ENCODE assay signal across 8 mouse cellular contexts in the genomic region with DNA sequence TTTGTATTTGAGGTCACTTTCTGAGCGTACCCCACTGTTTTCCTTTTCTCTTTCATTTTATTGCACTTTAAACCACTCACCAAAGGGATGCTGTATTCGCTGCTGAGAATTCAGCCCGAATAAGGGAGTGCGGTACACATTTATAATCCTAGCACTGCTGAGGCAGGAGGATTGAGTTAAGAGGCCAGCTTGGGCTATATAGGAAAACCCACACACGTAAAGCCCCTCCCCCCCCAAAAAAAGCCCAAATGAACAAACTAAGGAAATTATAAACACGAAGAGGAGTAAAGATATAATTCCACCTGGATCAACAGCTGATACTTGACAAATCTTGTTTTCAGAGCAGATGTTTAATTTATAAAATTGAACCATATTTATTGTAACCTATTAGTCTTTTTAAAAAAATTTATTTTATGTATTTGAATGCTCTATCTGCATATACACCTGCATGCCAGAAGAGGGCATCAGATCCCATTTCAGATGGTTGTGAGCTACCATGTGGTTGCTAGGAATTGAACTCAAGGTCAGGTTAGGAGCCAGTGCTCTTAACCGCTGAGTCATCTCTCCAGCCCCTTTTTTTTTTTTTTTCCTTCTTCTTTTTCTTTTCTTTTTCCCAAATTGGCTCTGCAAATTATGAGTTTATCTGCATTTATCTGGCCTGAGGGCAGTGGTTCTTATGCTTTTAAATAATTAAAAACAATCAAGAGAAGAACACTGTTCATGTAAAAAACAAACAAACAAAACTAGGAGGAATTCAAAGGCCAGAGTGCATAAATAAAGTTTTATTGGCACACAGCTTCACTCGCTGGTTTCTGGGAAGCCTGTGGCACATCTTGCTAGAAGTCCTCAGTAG. TPM values are rescaled to one million over a fixed set of nuclear protein-coding genes. Genes with fewer than 3 reads are reported as not detected.
DNase-seq lines count a peak whose midpoint lies in the region; ATAC-seq and TF ChIP-seq lines count a peak whose summit lies in the region.

No protein-coding gene starts in this region.

- peak overlapping the region; percentile 90 for H3K4me2 ChIP-seq in kidney, embryonic 15.5 days
- peak overlapping the region; percentile 66 for H3K4me2 ChIP-seq in forebrain, embryonic 13.5 days
- peak overlapping the region; percentile 65; the same call in 1 of the 2 replicates for H3K4me2 ChIP-seq in midbrain, embryonic 12.5 days (replicated peaks)

- peak overlapping the region; percentile 59 for H3K4me3 ChIP-seq in kidney, embryonic 15.5 days (replicated peaks)
- H3K4me3 ChIP-seq in MEL (ENCODE audit: control insufficient read depth in 1 of 2, insufficient read depth in 1 of 2, low read depth in 2 of 2, low read length in 2 of 2): peak overlapping the region; percentile 75 to 91
- no peak overlapping the region for H3K4me3 ChIP-seq in forebrain, embryonic 13.5 days
- no peak overlapping the region for H3K4me3 ChIP-seq in midbrain, embryonic 12.5 days

- peaks cover 28% of the 10 kb centered on the region for H3K4me1 ChIP-seq in kidney, embryonic 15.5 days
- peaks cover 4 to 7% of the 10 kb centered on the region in 2 experiments; a peak in 1 of 4 replicates for H3K4me1 ChIP-seq in MEL (ENCODE audit: control insufficient read depth in 1 of 2, insufficient read depth in 2 of 2, low read length in 2 of 2)
- H3K4me1 ChIP-seq in forebrain, embryonic 13.5 days: peaks cover 14% of the 10 kb centered on the region
- peaks cover 12% of the 10 kb centered on the region for H3K4me1 ChIP-seq in midbrain, embryonic 12.5 days

- no peak for TF ChIP-seq EP300 in MEL (IDR thresholded peaks at IDR 0.05; ENCODE audit: low read depth in 1 of 2, low read length in 2 of 2)

- no peaks in the 10 kb centered on the region for H3K36me3 ChIP-seq in kidney, embryonic 15.5 days
- H3K36me3 ChIP-seq in MEL (ENCODE audit: control insufficient read depth in 1 of 2, insufficient read depth in 2 of 2, low read length in 2 of 2): no peaks in the 10 kb centered on the region; a peak in 1 of 4 replicates
- no peaks in the 10 kb centered on the region for H3K36me3 ChIP-seq in forebrain, embryonic 13.5 days (ENCODE audit: poor library complexity, severe bottlenecking)
- no peaks in the 10 kb centered on the region for H3K36me3 ChIP-seq in midbrain, embryonic 12.5 days

- WGBS in kidney, embryonic 15.5 days: 46% methylated on average over 8 of the region's 8 CpGs
- 61% methylated on average over 8 of the region's 8 CpGs for WGBS in forebrain, embryonic 13.5 days
- WGBS in midbrain, embryonic 12.5 days: 56% methylated on average over 8 of the region's 8 CpGs

- TF ChIP-seq POLR2A in MEL (IDR thresholded peaks at IDR 0.05; ENCODE audit: control insufficient read depth in 1 of 2, insufficient read depth in 1 of 2, low read depth in 1 of 2, low read length in 2 of 2, poor library complexity in 1 of 2): no peak

- H3K27me3 ChIP-seq in kidney, embryonic 15.5 days: no peaks in the 10 kb centered on the region
- H3K27me3 ChIP-seq in MEL (ENCODE audit: control insufficient read depth in 1 of 2, insufficient read depth in 2 of 2, low read length in 2 of 2): no peaks in the 10 kb centered on the region; a peak in 1 of 4 replicates
- H3K27me3 ChIP-seq in forebrain, embryonic 13.5 days: peaks cover 22% of the 10 kb centered on the region; the same call in 1 of the 2 replicates
- H3K27me3 ChIP-seq in midbrain, embryonic 12.5 days: peaks cover 30% of the 10 kb centered on the region

- 0 out of 2 replicates have a peak overlapping the region, but pooled peaks have one; percentile 83 for H3K27ac ChIP-seq in kidney, embryonic 15.5 days
- H3K27ac ChIP-seq in MEL (ENCODE audit: control insufficient read depth, low read depth, low read length): peak overlapping the region; percentile 53
- no peak overlapping the region for H3K27ac ChIP-seq in forebrain, embryonic 13.5 days
- no peak overlapping the region for H3K27ac ChIP-seq in midbrain, embryonic 12.5 days (replicated peaks)

- H3K9me3 ChIP-seq in kidney, embryonic 15.5 days (replicated peaks): no peaks in the 10 kb centered on the region
- H3K9me3 ChIP-seq in MEL (replicated peaks; ENCODE audit: insufficient read depth, low read length): no peaks in the 10 kb centered on the region
- no peaks in the 10 kb centered on the region for H3K9me3 ChIP-seq in forebrain, embryonic 13.5 days (replicated peaks)
- no peaks in the 10 kb centered on the region for H3K9me3 ChIP-seq in midbrain, embryonic 12.5 days

- peak in 2 of 3 experiments; percentile 43 to 46; a peak in 4 of 6 replicates for TF ChIP-seq CTCF in MEL (IDR thresholded peaks at IDR 0.05 in 2 of 3, conservative IDR thresholded peaks at IDR 0.05 in 1 of 3; ENCODE audit: control insufficient read depth in 1 of 3, insufficient read depth in 1 of 3, low read depth in 2 of 3, low read length in 3 of 3, poor library complexity in 1 of 3, severe bottlenecking in 1 of 3)

- H3K9ac ChIP-seq in kidney, embryonic 15.5 days: peak overlapping the region; percentile 50; the same call in 1 of the 2 replicates
- peak overlapping the region; percentile 60 for H3K9ac ChIP-seq in MEL (ENCODE audit: control insufficient read depth, low read depth, low read length, poor library complexity, severe bottlenecking)
- H3K9ac ChIP-seq in forebrain, embryonic 13.5 days: no peak overlapping the region
- no peak overlapping the region for H3K9ac ChIP-seq in midbrain, embryonic 12.5 days (replicated peaks)

- TF ChIP-seq RAD21 in MEL (IDR thresholded peaks at IDR 0.05; ENCODE audit: low read depth, low read length): peak; percentile 25

- no peak for ATAC-seq in kidney, embryonic 15.5 days (replicated peaks; ENCODE audit: low FRiP score)
- no peak for ATAC-seq in forebrain, embryonic 13.5 days
- ATAC-seq in midbrain, embryonic 12.5 days (ENCODE audit: low FRiP score, low read depth): no peak

- no peaks in the 10 kb centered on the region; the same call in 1 of the 2 replicates for H3K79me2 ChIP-seq in MEL (ENCODE audit: control insufficient read depth, insufficient read depth, low read length, poor library complexity)

- no peak for DNase-seq in kidney, postnatal 4 days
- DNase-seq in MEL (ENCODE audit: low read depth, low spot score): peak; percentile 69
- no peak for DNase-seq in right cerebral cortex, postnatal 4 days
- DNase-seq in adrenal gland, postnatal 25 days: no peak
- DNase-seq in adrenal gland, postnatal 10 days: no peak

TF ChIP-seq in MEL, 35 proteins besides CTCF, POLR2A, EP300 and RAD21 (continues in another document):
- TF ChIP-seq MYC (IDR thresholded peaks at IDR 0.05; ENCODE audit: low read depth, low read length): peak; percentile 97
- no peak; the same call in 1 of the 2 replicates for TF ChIP-seq MAZ (IDR thresholded peaks at IDR 0.05; ENCODE audit: low read depth, low read length)
- peak; percentile 11; the same call in 1 of the 2 replicates for TF ChIP-seq CHD2 (IDR thresholded peaks at IDR 0.05; ENCODE audit: low read length)
- no peak for TF ChIP-seq MYB (IDR thresholded peaks at IDR 0.05; ENCODE audit: low read depth, low read length)
- 0 out of 2 replicates have a peak, but pooled peaks have one; percentile 24 for TF ChIP-seq TBP (IDR thresholded peaks at IDR 0.05; ENCODE audit: low read depth, low read length)
- no peak for TF ChIP-seq USF2 (IDR thresholded peaks at IDR 0.05; ENCODE audit: borderline replicate concordance in 1 of 2, insufficient read depth in 1 of 2, low read depth in 1 of 2, low read length in 2 of 2)
- TF ChIP-seq MXI1 (IDR thresholded peaks at IDR 0.05; ENCODE audit: low read depth, low read length): peak; percentile 73
- TF ChIP-seq GABPA (IDR thresholded peaks at IDR 0.05; ENCODE audit: low read depth, low read length): no peak
- no peak for TF ChIP-seq ZMIZ1 (IDR thresholded peaks at IDR 0.05; ENCODE audit: low read depth, low read length)
- peak; percentile 55 for TF ChIP-seq SIN3A (IDR thresholded peaks at IDR 0.05; ENCODE audit: low read length)
- TF ChIP-seq ETS1 (IDR thresholded peaks at IDR 0.05; ENCODE audit: low read depth, low read length): peak; percentile 19; the same call in 1 of the 2 replicates
- 0 out of 2 replicates have a peak, but pooled peaks have one; percentile 68 for TF ChIP-seq CHD1 (IDR thresholded peaks at IDR 0.05; ENCODE audit: low read depth, low read length)
- TF ChIP-seq MAFK (IDR thresholded peaks at IDR 0.05; ENCODE audit: borderline replicate concordance, low read depth, low read length): 0 out of 2 replicates have a peak, but pooled peaks have one; percentile 23

RNA-seq across cellular contexts. Expression of gene Acacb, which starts 30.4 kb away (rescaled TPM):
- 4.1 and 4.8 TPM in 2 replicates for polyA plus RNA-seq in kidney, embryonic 15.5 days (2015; fragmentation: Nextera tagmentation; extraction: Ambion mirVana)
- total RNA-seq in MEL (2012; rRNA removed): 1.9 and 2.0 TPM in 2 replicates
- polyA plus RNA-seq in MEL (2012; ENCODE audit: insufficient read depth in 1 of 2, insufficient read length in 2 of 2, low read depth in 1 of 2, low replicate concordance in 2 of 2, missing spikeins in 1 of 2): 1 to 10 TPM in 1 of 2 experiments, not detected in 1; 5.3 TPM
- polyA plus RNA-seq in forebrain, embryonic 13.5 days (2015; fragmentation: Nextera tagmentation; extraction: Ambion mirVana): 0.96 and 1.5 TPM in 2 replicates
- 2.5 and 3.1 TPM in 2 replicates for polyA plus RNA-seq in midbrain, embryonic 12.5 days (2016; fragmentation: Nextera tagmentation; extraction: Ambion mirVana)
- 99.4 and 114 TPM in 2 replicates for total RNA-seq in adrenal gland, postnatal 25 days (2021)
- 100 to 1,000 TPM; 113 to 138 TPM for total RNA-seq in adrenal gland, postnatal 10 days (2021)

RNA-seq across cellular contexts. Expression of gene Ung, which starts 46.6 kb away (rescaled TPM):
- polyA plus RNA-seq in kidney, embryonic 15.5 days (2015; fragmentation: Nextera tagmentation; extraction: Ambion mirVana): 61.4 and 63.5 TPM in 2 replicates
- 19.6 and 22.1 TPM in 2 replicates for total RNA-seq in MEL (2012; rRNA removed)
- 10 to 100 TPM in 1 of 2 experiments, not detected in 1; 62.2 TPM for polyA plus RNA-seq in MEL (2012; ENCODE audit: insufficient read depth in 1 of 2, insufficient read length in 2 of 2, low read depth in 1 of 2, low replicate concordance in 2 of 2, missing spikeins in 1 of 2)
- polyA plus RNA-seq in forebrain, embryonic 13.5 days (2015; fragmentation: Nextera tagmentation; extraction: Ambion mirVana): 45.3 and 46.6 TPM in 2 replicates
- 40.2 and 41.6 TPM in 2 replicates for polyA plus RNA-seq in midbrain, embryonic 12.5 days (2016; fragmentation: Nextera tagmentation; extraction: Ambion mirVana)
- total RNA-seq in adrenal gland, postnatal 25 days (2021): 6.7 and 15.0 TPM in 2 replicates
- total RNA-seq in adrenal gland, postnatal 10 days (2021): 10 to 100 TPM; 11.4 to 13.3 TPM

RNA-seq across cellular contexts. Expression of gene Alkbh2, which starts 48.8 kb away (rescaled TPM):
- polyA plus RNA-seq in kidney, embryonic 15.5 days (2015; fragmentation: Nextera tagmentation; extraction: Ambion mirVana): 10.7 and 11.8 TPM in 2 replicates
- 15.2 and 15.7 TPM in 2 replicates for total RNA-seq in MEL (2012; rRNA removed)
- polyA plus RNA-seq in MEL (2012; ENCODE audit: insufficient read depth in 1 of 2, insufficient read length in 2 of 2, low read depth in 1 of 2, low replicate concordance in 2 of 2, missing spikeins in 1 of 2): 10 to 100 TPM in 1 of 2 experiments, not detected in 1; 22.6 TPM
- 6.7 and 9.0 TPM in 2 replicates for polyA plus RNA-seq in forebrain, embryonic 13.5 days (2015; fragmentation: Nextera tagmentation; extraction: Ambion mirVana)
- polyA plus RNA-seq in midbrain, embryonic 12.5 days (2016; fragmentation: Nextera tagmentation; extraction: Ambion mirVana): 8.9 and 12.7 TPM in 2 replicates
- 12.0 and 12.1 TPM in 2 replicates for total RNA-seq in adrenal gland, postnatal 25 days (2021)
- 1 to 10 TPM; 6.3 to 8.6 TPM for total RNA-seq in adrenal gland, postnatal 10 days (2021)

Comparison
In these comparisons a context has a peak if more than half of its experiments do, and no peak if none do; other contexts are left out.
1. H3K27ac ChIP-seq: peak in kidney, embryonic 15.5 days (single experiment) and MEL (single experiment); none in forebrain, embryonic 13.5 days (single experiment) and midbrain, embryonic 12.5 days (single experiment).
2. H3K4me3 ChIP-seq: peak in kidney, embryonic 15.5 days (single experiment) and MEL (2 of 2); none in forebrain, embryonic 13.5 days (single experiment) and midbrain, embryonic 12.5 days (single experiment).
3. H3K9ac ChIP-seq: peak in kidney, embryonic 15.5 days (single experiment) and MEL (single experiment); none in forebrain, embryonic 13.5 days (single experiment) and midbrain, embryonic 12.5 days (single experiment).
4. Peak in every context shown above with its lines, with median percentiles within 50 percentile points of each other: H3K4me2 ChIP-seq.